Mouse (Mus musculus) c-Kit-negative CD71-positive TER-119-positive erythroid progenitor cells, embryonic 14.5 days (primary cell): ENCODE measurements around the gene Zfp775.
A peak's percentile ranks its signal among the peaks of the same experiment; 100 is the strongest.

Source experiments
- DNase-seq: peaks from one replicate; pipeline ENCODE4 v3.0.0-alpha.2; 2013; ENCODE audit warnings: low read depth, low spot score

Gene Zfp775

GRCm38 (mm10) chr6:48601271-48602079 is at the start of gene Zfp775:
Gene Zfp775 (plus strand): TSS chr6:48602063.
- peak; percentile 67 for DNase-seq

- no peak for DNase-seq
Observed at GRCm38 (mm10) chr6:48552918-48553317, 48.9 kb upstream of the Zfp775 start.

GRCm38 (mm10) chr6:48553819-48554218 is 48.0 kb upstream of the Zfp775 start:
- no peak for DNase-seq

GRCm38 (mm10) chr6:48554280-48555103 is 47.4 kb upstream of the Zfp775 start, which contains the start of gene Lrrc61:
Gene Lrrc61 (plus strand): TSS chr6:48554796.
- no peak for DNase-seq

DNA sequence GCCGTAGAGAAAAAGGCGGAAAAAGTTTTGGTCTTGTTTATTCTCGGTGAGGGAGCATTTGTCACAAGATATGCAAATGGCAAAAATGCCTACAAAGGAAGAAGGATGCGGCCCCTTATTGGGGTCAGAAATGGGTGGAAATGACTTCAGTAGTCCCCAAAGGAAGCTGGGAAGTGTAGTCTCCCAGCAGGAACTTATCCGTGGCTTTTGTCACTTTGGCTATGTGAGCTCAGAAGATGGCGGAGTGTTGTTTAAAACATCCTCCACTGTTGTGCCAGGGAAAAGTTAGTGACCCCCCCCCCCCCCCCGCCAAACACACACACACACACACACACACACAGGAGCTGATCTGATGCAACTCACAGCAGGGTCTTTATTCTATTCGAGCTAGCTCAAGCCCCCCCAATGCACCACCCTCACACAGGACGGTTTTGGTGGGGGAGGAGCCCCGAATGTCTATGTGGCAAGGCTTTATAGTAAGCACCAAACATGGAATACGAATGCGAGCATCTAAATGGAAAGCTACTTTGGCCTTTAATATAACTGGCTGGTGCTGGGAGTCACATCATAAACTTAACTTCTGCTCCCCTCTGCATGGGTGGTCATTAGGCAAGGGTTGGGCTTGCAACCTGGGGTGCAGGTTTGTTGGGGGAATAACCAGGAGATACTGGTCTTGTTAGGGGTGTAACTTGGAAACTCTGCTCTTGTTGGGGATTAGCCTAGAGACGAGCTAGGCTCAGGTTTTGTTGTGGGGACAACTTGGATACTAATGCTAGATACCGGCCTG is 46.6 kb upstream of the Zfp775 start:
- no peak for DNase-seq

DNA sequence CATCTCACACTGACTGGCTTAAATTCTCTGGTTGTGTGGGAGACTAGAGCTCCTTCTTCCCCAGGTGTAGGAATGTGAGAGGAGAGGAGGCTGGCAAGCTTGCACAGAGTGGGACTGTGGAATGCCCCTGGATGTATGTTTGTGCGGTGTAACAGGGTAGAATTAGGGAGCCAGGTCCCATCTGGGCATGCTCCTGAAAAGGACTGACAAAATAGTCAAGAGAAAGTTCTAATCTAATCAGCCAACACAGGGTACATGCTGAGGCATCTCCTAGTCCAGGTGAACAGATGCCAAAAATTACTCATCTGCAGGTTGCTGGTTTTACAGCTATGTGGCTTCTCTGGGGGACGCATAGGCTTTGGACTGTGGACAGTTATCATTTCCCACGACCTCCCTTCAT is 45.9 kb upstream of the Zfp775 start:
- no peak for DNase-seq

GRCm38 (mm10) chr6:48565693-48566310 is 36.1 kb upstream of the Zfp775 start:
- no peak for DNase-seq

- DNase-seq = no peak
Observed at GRCm38 (mm10) chr6:48566312-48566711, 35.6 kb upstream of the Zfp775 start.

GRCm38 (mm10) chr6:48568036-48568984 is 33.6 kb upstream of the Zfp775 start:
- no peak for DNase-seq

GRCm38 (mm10) chr6:48569065-48569807 is 32.6 kb upstream of the Zfp775 start:
- no peak for DNase-seq

GRCm38 (mm10) chr6:48572014-48572413 is 29.8 kb upstream of the Zfp775 start:
- no peak for DNase-seq

GRCm38 (mm10) chr6:48572572-48573061 is 29.2 kb upstream of the Zfp775 start, which contains the start of gene Rarres2:
Gene Rarres2 (minus strand): TSS chr6:48572789.
- no peak for DNase-seq

- DNase-seq = no peak
Observed at GRCm38 (mm10) chr6:48573280-48573679, 28.6 kb upstream of the Zfp775 start.

DNA sequence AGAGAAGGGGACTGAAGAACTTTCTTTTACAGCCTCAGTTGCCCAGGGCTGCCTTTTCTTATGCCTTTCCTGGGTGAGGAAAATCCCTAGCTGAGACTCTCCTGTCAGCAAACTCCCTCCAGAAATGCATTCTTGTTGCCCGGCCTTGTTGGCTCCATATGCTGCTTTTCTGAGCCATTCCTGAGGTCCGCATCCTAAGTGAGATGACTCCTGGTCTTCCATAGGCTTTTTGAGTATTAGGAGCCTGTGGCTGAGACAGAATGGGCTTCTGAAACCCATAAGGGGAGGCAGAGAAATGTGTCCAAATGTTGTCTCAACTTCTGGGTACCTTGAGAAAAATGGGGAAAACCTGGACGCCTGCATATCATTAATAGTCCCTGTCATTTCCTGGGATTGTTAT is 27.9 kb upstream of the Zfp775 start:
- DNase-seq = no peak

GRCm38 (mm10) chr6:48578736-48579135 is 23.1 kb upstream of the Zfp775 start:
- no peak for DNase-seq

- DNase-seq = no peak
Observed at GRCm38 (mm10) chr6:48579215-48579648, 22.6 kb upstream of the Zfp775 start.

GRCm38 (mm10) chr6:48581257-48581656 is 20.6 kb upstream of the Zfp775 start:
- no peak for DNase-seq

DNA sequence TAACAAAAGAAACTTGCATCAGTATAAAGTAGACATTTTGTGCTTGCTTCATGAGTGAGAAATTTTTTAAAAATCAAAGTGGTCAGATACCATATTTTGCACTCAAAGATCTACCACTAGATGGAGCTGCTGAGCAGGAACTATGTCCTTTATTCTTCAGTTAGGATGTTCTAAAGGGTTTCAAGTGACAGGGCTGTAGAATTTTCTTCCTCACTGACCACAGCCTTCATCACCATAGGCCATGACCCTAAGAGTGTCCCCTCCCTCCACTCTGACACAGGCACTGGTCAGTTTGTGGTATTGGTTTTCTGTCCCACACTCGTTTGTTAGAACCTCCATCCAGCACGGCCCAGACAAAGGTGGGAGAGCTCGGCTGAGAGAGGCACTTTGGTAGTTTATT is 19.8 kb upstream of the Zfp775 start:
- no peak for DNase-seq

- DNase-seq = no peak
Observed at GRCm38 (mm10) chr6:48589194-48589750, 12.6 kb upstream of the Zfp775 start, which contains the start of gene Gm45021. Gene Gm45021 (plus strand): TSS chr6:48589610.
